Mouse (Mus musculus) colon, adult 2 months (tissue): Measurements from ENCODE around the gene Sohlh1. TPM values are rescaled to one million over a fixed set of nuclear protein-coding genes. Genes with fewer than 3 reads are reported as not detected.

Experiments used
- polyA plus RNA-seq: library from polyadenylated mRNA; depleted of rRNA; stranded (reverse); fragments of >200 nt; gene quantifications from 2 replicates; pipeline ENCODE4 v1.2.3, GENCODE M21; 2012; rRNA removed

Gene Sohlh1
- not detected in 2 replicates for polyA plus RNA-seq

DNA sequence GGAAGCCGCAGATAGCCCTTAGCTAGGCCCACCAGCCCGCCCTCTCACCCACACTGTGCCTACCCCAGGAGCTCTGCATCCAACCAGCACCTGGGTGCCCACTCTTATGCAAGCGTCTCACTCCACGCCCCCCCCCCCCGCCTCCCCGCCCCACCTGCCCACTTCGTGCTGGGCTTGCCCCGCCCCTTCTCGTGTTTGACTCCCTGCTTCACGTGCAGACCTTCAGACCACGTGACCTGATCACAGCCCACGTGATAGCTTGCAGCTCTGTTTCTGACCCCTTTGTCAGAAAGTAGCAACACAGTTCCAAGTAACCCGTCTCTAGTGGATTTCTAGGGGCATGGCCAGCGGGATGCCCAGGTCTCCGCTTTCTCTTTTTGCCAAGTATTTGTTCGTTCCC is at the start of gene Sohlh1:
Gene Sohlh1 (minus strand): TSS at position 23 of the 400 bp plus-strand sequence.

GRCm38 (mm10) chr2:25863337-25864131 is 16.5 kb upstream of the Sohlh1 start, which contains the start of gene Kcnt1:
Gene Kcnt1 (plus strand): TSS chr2:25863734.

GRCm38 (mm10) chr2:25822806-25823205 is 24.2 kb downstream of the Sohlh1 start, which contains the start of gene Lcn9:
Gene Lcn9 (plus strand): TSS chr2:25823153.

DNA sequence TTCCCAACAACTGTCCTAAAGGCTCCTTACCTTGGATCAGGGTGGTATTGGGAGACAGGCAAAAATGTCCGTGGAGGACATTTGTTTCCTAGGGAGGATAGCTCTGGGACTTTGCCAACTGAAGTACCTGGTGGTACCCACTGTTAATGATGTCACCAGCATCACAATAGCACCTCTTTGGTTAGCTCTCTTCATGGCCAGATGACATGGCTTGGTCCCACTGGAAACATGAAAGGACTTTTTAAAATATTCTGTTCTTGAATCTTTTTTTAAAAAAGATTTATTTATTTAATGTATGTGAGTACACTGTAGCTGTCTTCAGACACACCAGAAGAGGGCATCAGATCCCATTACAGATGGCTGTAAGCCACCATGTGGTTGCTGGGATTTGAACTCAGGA is 31.3 kb downstream of the Sohlh1 start, which contains the start of gene Glt6d1:
Gene Glt6d1 (minus strand): TSS at position 101 of the 400 bp plus-strand sequence.

Other genes with a start within 250 kb of the Sohlh1 start
- 64.1 and 64.2 TPM in 2 replicates for gene Rabl6, start 238.7 kb downstream of the Sohlh1 start, polyA plus RNA-seq
- gene Ccdc183, start 229.6 kb downstream of the Sohlh1 start, polyA plus RNA-seq, result 0.07 TPM in 2 replicates
- 20.6 and 23.5 TPM in 2 replicates for gene Tmem141, start 225.2 kb downstream of the Sohlh1 start, polyA plus RNA-seq
- 9.5 and 10.1 TPM in 2 replicates for gene Fcna, start 219.2 kb downstream of the Sohlh1 start, polyA plus RNA-seq
- not detected in 2 replicates for gene Lcn8, start 194.1 kb downstream of the Sohlh1 start, polyA plus RNA-seq
- not detected in 2 replicates for gene Lcn5, start 189.3 kb downstream of the Sohlh1 start, polyA plus RNA-seq
- not detected in 2 replicates for gene Lcn6, start 170.5 kb downstream of the Sohlh1 start, polyA plus RNA-seq
- gene Lcn10, start 164.5 kb downstream of the Sohlh1 start, polyA plus RNA-seq, result not detected in 2 replicates
- gene Obp2a, start 147.2 kb downstream of the Sohlh1 start, polyA plus RNA-seq, result not detected in 2 replicates
- 43.1 and 46.6 TPM in 2 replicates for gene Bmyc, start 140.5 kb downstream of the Sohlh1 start, polyA plus RNA-seq
- not detected in 2 replicates for gene Obp2b, start 110.2 kb downstream of the Sohlh1 start, polyA plus RNA-seq
- not detected in 2 replicates for gene Lcn3, start 81.7 kb downstream of the Sohlh1 start, polyA plus RNA-seq
- not detected in 2 replicates for gene Lcn11, start 70.2 kb downstream of the Sohlh1 start, polyA plus RNA-seq
- not detected in 2 replicates for gene Gm13539, start 65.0 kb downstream of the Sohlh1 start, polyA plus RNA-seq
- not detected in 2 replicates for gene Glt6d1, start 31.4 kb downstream of the Sohlh1 start, polyA plus RNA-seq
- gene Lcn9, start 24.1 kb downstream of the Sohlh1 start, polyA plus RNA-seq, result not detected in 2 replicates
- 2.3 and 4.0 TPM in 2 replicates for gene Kcnt1, start 16.5 kb upstream of the Sohlh1 start, polyA plus RNA-seq
- gene Camsap1, start 136.0 kb upstream of the Sohlh1 start, polyA plus RNA-seq, result 3.7 and 8.0 TPM in 2 replicates
- gene Ubac1, start 174.5 kb upstream of the Sohlh1 start, polyA plus RNA-seq, result 65.0 and 65.8 TPM in 2 replicates